ENCODE assay signal across 23 mouse cellular contexts in genomic region chr2:105237424-105237823, GRCm38 (mm10). TPM values are rescaled to one million over a fixed set of nuclear protein-coding genes. Genes with fewer than 3 reads are reported as not detected.
A peak's percentile ranks its signal among the peaks of the same experiment; 100 is the strongest.
DNase-seq lines count a peak whose midpoint lies in the region; ATAC-seq and TF ChIP-seq lines count a peak whose summit lies in the region.
"Had no signal": no experiment of that assay in that cellular context is flagged by ENCODE, and none has a peak within 500 bp of the region (broad histone marks: within the 10 kb centered on the region; RNA-seq: fewer than 3 reads in every experiment).

No protein-coding gene starts in this region.

- no peak overlapping the region for H3K4me3 ChIP-seq in heart, embryonic 12.5 days
- H3K4me3 ChIP-seq in lung, embryonic 14.5 days (ENCODE audit: low read depth, low read length), result no peak overlapping the region
- H3K4me3 ChIP-seq: embryonic facial prominence, embryonic 12.5 days; forebrain, embryonic 15.5 days had no signal

- no peaks in the 10 kb centered on the region for H3K36me3 ChIP-seq in heart, embryonic 12.5 days
- H3K36me3 ChIP-seq in lung, embryonic 14.5 days (ENCODE audit: insufficient read depth), result no peaks in the 10 kb centered on the region
- H3K36me3 ChIP-seq: embryonic facial prominence, embryonic 12.5 days; forebrain, embryonic 15.5 days; G1E had no signal

- H3K27me3 ChIP-seq in heart, embryonic 12.5 days (replicated peaks), result 0 out of 2 replicates have a peak, but pooled peaks cover 2% of the 10 kb centered on the region
- H3K27me3 ChIP-seq in lung, embryonic 14.5 days (ENCODE audit: insufficient read depth, low read length), result no peaks in the 10 kb centered on the region
- H3K27me3 ChIP-seq: embryonic facial prominence, embryonic 12.5 days; forebrain, embryonic 15.5 days had no signal

- no peaks in the 10 kb centered on the region for H3K9me3 ChIP-seq in heart, embryonic 12.5 days (replicated peaks)
- no peaks in the 10 kb centered on the region for H3K9me3 ChIP-seq in lung, embryonic 14.5 days (ENCODE audit: low read depth, low read length)
- H3K9me3 ChIP-seq: embryonic facial prominence, embryonic 12.5 days; forebrain, embryonic 15.5 days; G1E had no signal

- peak; percentile 85 for DNase-seq in heart, adult 11 months
- DNase-seq in kidney, adult 9 months, result peak; percentile 55
- DNase-seq in kidney, postnatal 14 days, result no peak
- no peak for DNase-seq in lung, embryonic 14.5 days
- DNase-seq in lung, postnatal 36 days, result no peak
- DNase-seq in kidney, postnatal 10 days, result peak; percentile 35
- no peak for DNase-seq in adrenal gland, postnatal 14 days
- DNase-seq: adrenal gland, postnatal 10 days; B cell, adult 2 months; cerebellum, adult 11-12 months; cerebellum, adult 9-10 months; cerebellum, postnatal 25 days; gastrocnemius, postnatal 36 days; heart, adult 18-20 months; heart, postnatal 36 days had no signal

- TF ChIP-seq CTCF in lung, embryonic 14.5 days (IDR thresholded peaks at IDR 0.05; ENCODE audit: low read depth), result no peak

- H3K27ac ChIP-seq in heart, embryonic 12.5 days (ENCODE audit: poor library complexity, severe bottlenecking), result no peak overlapping the region
- H3K27ac ChIP-seq in lung, embryonic 14.5 days (ENCODE audit: low read depth), result no peak overlapping the region
- H3K27ac ChIP-seq: embryonic facial prominence, embryonic 12.5 days; forebrain, embryonic 15.5 days had no signal

- peaks cover 20% of the 10 kb centered on the region for H3K4me1 ChIP-seq in heart, embryonic 12.5 days (replicated peaks)
- H3K4me1 ChIP-seq in lung, embryonic 14.5 days (ENCODE audit: insufficient read depth), result no peaks in the 10 kb centered on the region
- H3K4me1 ChIP-seq: forebrain, embryonic 15.5 days had no signal

- no peak overlapping the region for H3K9ac ChIP-seq in heart, embryonic 12.5 days
- no peak overlapping the region for H3K9ac ChIP-seq in lung, embryonic 14.5 days
- H3K9ac ChIP-seq: embryonic facial prominence, embryonic 12.5 days; forebrain, embryonic 15.5 days had no signal

- 38% methylated on average over 7 of the region's 7 CpGs for WGBS in heart, embryonic 12.5 days
- WGBS in lung, embryonic 14.5 days, result 27% methylated on average over 7 of the region's 7 CpGs

- H3K4me2 ChIP-seq in heart, embryonic 12.5 days, result no peak overlapping the region
- no peak overlapping the region for H3K4me2 ChIP-seq in lung, embryonic 14.5 days
- H3K4me2 ChIP-seq: embryonic facial prominence, embryonic 12.5 days; forebrain, embryonic 15.5 days; heart, embryonic 11.5 days had no signal

- ATAC-seq in heart, embryonic 12.5 days (ENCODE audit: insufficient number of reproducible peaks, low FRiP score), result no peak
- 0 out of 2 replicates have a peak, but pooled peaks have one; percentile 10 for ATAC-seq in lung, embryonic 14.5 days (ENCODE audit: insufficient read depth)
- ATAC-seq: CD4-positive, CD25-positive, alpha-beta regulatory T cell, adult 4 months; forebrain, embryonic 15.5 days had no signal

RNA-seq across cellular contexts. Expression of gene Them7, which starts 13.3 kb away (rescaled TPM):
- 0.99 and 1.1 TPM in 2 replicates for polyA plus RNA-seq in heart, embryonic 12.5 days (2016; fragmentation: Nextera tagmentation; extraction: Ambion mirVana)
- 0.16 and 0.18 TPM in 2 replicates for polyA plus RNA-seq in lung, embryonic 14.5 days (2014; fragmentation: Nextera tagmentation; extraction: Ambion mirVana)
- 1.1 and 2.5 TPM in 2 replicates for total RNA-seq in adrenal gland, postnatal 14 days (2021)
- total RNA-seq: G1E; gastrocnemius, adult 8-10 months; gastrocnemius, postnatal 36 days had no signal
- polyA plus RNA-seq: CD4-positive, CD25-positive, alpha-beta regulatory T cell, adult 4 months; cortical plate, adult 2 months; forebrain, embryonic 15.5 days; G1E had no signal

Comparison
In these comparisons a context has a peak if more than half of its experiments do, and no peak if none do; other contexts are left out.
1. DNase-seq: peak in heart, adult 11 months (single experiment), kidney, adult 9 months (single experiment) and kidney, postnatal 10 days (single experiment); none in kidney, postnatal 14 days (single experiment), lung, embryonic 14.5 days (single experiment), lung, postnatal 36 days (single experiment) and adrenal gland, postnatal 14 days (single experiment).